Mouse (Mus musculus) ES-E14 (cell line): ENCODE results near the gene Mlec.

Experiments used
- CHD2 ChIP-seq: IDR thresholded peaks from 2 replicates; pipeline ENCODE4 v1.6.1; 2014; ENCODE audit warnings: mild to moderate bottlenecking, low read depth, low read length, inconsistent platforms
- HCFC1 ChIP-seq: IDR thresholded peaks from 2 replicates; pipeline ENCODE4 v1.6.1; 2012; ENCODE audit warnings: low read length, inconsistent platforms, borderline replicate concordance; ENCODE audit not compliant: insufficient read depth
- MAFK ChIP-seq: IDR thresholded peaks from 2 replicates; pipeline ENCODE4 v1.6.1; 2014; ENCODE audit warnings: mild to moderate bottlenecking, low read depth, low read length, inconsistent platforms; ENCODE audit not compliant: insufficient read depth

- no peak for TF ChIP-seq CHD2
- no peak for TF ChIP-seq HCFC1
- no peak for TF ChIP-seq MAFK
Observed at GRCm38 (mm10) chr5:115166815-115167194, 8.8 kb upstream of the Mlec start.
